Mouse (Mus musculus): ENCODE results near the gene Ccdc149.

Gene Ccdc149

GRCm38 (mm10) chr5:52449187-52449586 is 22.1 kb downstream of the Ccdc149 start:
- DNase-seq (ENCODE audit: low spot score in 2 of 2): no peak

- DNase-seq (ENCODE audit: low spot score in 2 of 2): no peak
Observed at GRCm38 (mm10) chr5:52440278-52440677, 31.0 kb downstream of the Ccdc149 start.

GRCm38 (mm10) chr5:52438946-52439345 is 32.4 kb downstream of the Ccdc149 start:
- DNase-seq (ENCODE audit: low spot score in 2 of 2): no peak

GRCm38 (mm10) chr5:52435533-52435932 is 35.8 kb downstream of the Ccdc149 start:
- no peak for DNase-seq (ENCODE audit: low spot score in 2 of 2)

- DNase-seq (ENCODE audit: low spot score in 2 of 2): no peak
Observed at GRCm38 (mm10) chr5:52431276-52431844, 40.0 kb downstream of the Ccdc149 start.

GRCm38 (mm10) chr5:52429731-52430480 is 41.4 kb downstream of the Ccdc149 start:
- no peak for DNase-seq (ENCODE audit: low spot score in 2 of 2)

- no peak for DNase-seq (ENCODE audit: low spot score in 2 of 2)
Observed at GRCm38 (mm10) chr5:52428613-52429012, 42.7 kb downstream of the Ccdc149 start.

- DNase-seq (ENCODE audit: low spot score in 2 of 2): no peak
Observed at GRCm38 (mm10) chr5:52425819-52426218, 45.5 kb downstream of the Ccdc149 start.

- DNase-seq (ENCODE audit: low spot score in 2 of 2): no peak
Observed at GRCm38 (mm10) chr5:52423893-52424292, 47.4 kb downstream of the Ccdc149 start.

- DNase-seq (ENCODE audit: low spot score in 2 of 2): no peak
Observed at GRCm38 (mm10) chr5:52416485-52416884, 54.8 kb downstream of the Ccdc149 start.

- DNase-seq (ENCODE audit: low spot score in 2 of 2): no peak
Observed at GRCm38 (mm10) chr5:52415917-52416316, 55.4 kb downstream of the Ccdc149 start.

- DNase-seq (ENCODE audit: low spot score in 2 of 2): no peak
Observed at GRCm38 (mm10) chr5:52415193-52415592, 56.1 kb downstream of the Ccdc149 start.

- DNase-seq (ENCODE audit: low spot score in 2 of 2): no peak
Observed at GRCm38 (mm10) chr5:52411567-52411966, 59.8 kb downstream of the Ccdc149 start.

GRCm38 (mm10) chr5:52410197-52410596 is 61.1 kb downstream of the Ccdc149 start:
- no peak for DNase-seq (ENCODE audit: low spot score in 2 of 2)

GRCm38 (mm10) chr5:52408668-52409315 is 62.5 kb downstream of the Ccdc149 start:
- DNase-seq (ENCODE audit: low spot score in 2 of 2): no peak

GRCm38 (mm10) chr5:52404373-52404772 is 66.9 kb downstream of the Ccdc149 start:
- DNase-seq (ENCODE audit: low spot score in 2 of 2): no peak

- DNase-seq (ENCODE audit: low spot score in 2 of 2): no peak
Observed at GRCm38 (mm10) chr5:52393756-52394155, 77.6 kb downstream of the Ccdc149 start.

- DNase-seq (ENCODE audit: low spot score in 2 of 2): no peak
Observed at GRCm38 (mm10) chr5:52391471-52391870, 79.8 kb downstream of the Ccdc149 start.

GRCm38 (mm10) chr5:52390381-52390780 is 80.9 kb downstream of the Ccdc149 start:
- DNase-seq (ENCODE audit: low spot score in 2 of 2): no peak

GRCm38 (mm10) chr5:52388092-52388749 is 83.1 kb downstream of the Ccdc149 start:
- no peak for DNase-seq (ENCODE audit: low spot score in 2 of 2)

GRCm38 (mm10) chr5:52386016-52386415 is 85.3 kb downstream of the Ccdc149 start:
- DNase-seq (ENCODE audit: low spot score in 2 of 2): no peak

GRCm38 (mm10) chr5:52383748-52384147 is 87.6 kb downstream of the Ccdc149 start:
- no peak for DNase-seq (ENCODE audit: low spot score in 2 of 2)

All from natural killer cell, adult 2 months (primary cell).